Mouse (Mus musculus): ENCODE data around the gene Twf2. TPM values are rescaled to one million over a fixed set of nuclear protein-coding genes. Genes with fewer than 3 reads are reported as not detected.
A peak's percentile ranks its signal among the peaks of the same experiment; 100 is the strongest.

Twf2 gene
- total and polyA plus RNA-seq, 2 experiments from 2014 or later: 50.9 to 63.1 TPM

GRCm38 (mm10) chr9:106192998-106193397, 9.9 kb upstream of the Twf2 start:
- Histone ChIP-seq H3K36me3 (ENCODE audit: insufficient read depth) (peaks cover 42% of the 10 kb centered on the region), H3K4me3 (ENCODE audit: low read depth, low read length) (no peak overlapping the region), H3K27me3 (ENCODE audit: insufficient read depth, low read length) (no peaks in the 10 kb centered on the region), H3K4me2 (ENCODE audit: low read depth) (no peak overlapping the region), H3K4me1 (ENCODE audit: insufficient read depth) (no peaks in the 10 kb centered on the region), H3K9me3 (ENCODE audit: low read length) (no peaks in the 10 kb centered on the region), H3K9ac (no peak overlapping the region), H3K27ac (ENCODE audit: low read depth, low read length) (no peak overlapping the region; the same call in 1 of the 2 replicates)
- 96% methylated on average over 1 of the region's 1 CpGs for WGBS
- DNase-seq (no peak), ATAC-seq (no peak)
- TF ChIP-seq CTCF (IDR thresholded peaks at IDR 0.05; ENCODE audit: low read depth): no peak

- Histone ChIP-seq H3K4me1 (ENCODE audit: insufficient read depth) (no peaks in the 10 kb centered on the region), H3K4me2 (ENCODE audit: low read depth) (no peak overlapping the region), H3K27ac (ENCODE audit: low read depth, low read length) (0 out of 2 replicates have a peak overlapping the region, but pooled peaks have one; percentile 9), H3K9me3 (ENCODE audit: low read length) (no peaks in the 10 kb centered on the region), H3K4me3 (ENCODE audit: low read depth, low read length) (no peak overlapping the region), H3K27me3 (ENCODE audit: insufficient read depth, low read length) (no peaks in the 10 kb centered on the region), H3K9ac (no peak overlapping the region), H3K36me3 (ENCODE audit: insufficient read depth) (peaks cover 31% of the 10 kb centered on the region)
- TF ChIP-seq CTCF (IDR thresholded peaks at IDR 0.05; ENCODE audit: low read depth): no peak
- ATAC-seq (no peak), DNase-seq (no peak)
- 84% methylated on average over 8 of the region's 8 CpGs for WGBS
These were observed 8.7 kb upstream of the Twf2 start for GRCm38 (mm10) chr9:106193930-106194807.

- Histone ChIP-seq H3K27me3 (ENCODE audit: insufficient read depth, low read length) (no peaks in the 10 kb centered on the region), H3K4me1 (ENCODE audit: insufficient read depth) (no peaks in the 10 kb centered on the region), H3K9ac (no peak overlapping the region), H3K27ac (ENCODE audit: low read depth, low read length) (0 out of 2 replicates have a peak overlapping the region, but pooled peaks have one; percentile 2), H3K36me3 (ENCODE audit: insufficient read depth) (peaks cover 17% of the 10 kb centered on the region), H3K4me2 (ENCODE audit: low read depth) (no peak overlapping the region), H3K4me3 (ENCODE audit: low read depth, low read length) (no peak overlapping the region), H3K9me3 (ENCODE audit: low read length) (no peaks in the 10 kb centered on the region)
- peak; percentile 56 for DNase-seq
- 75% methylated on average over 8 of the region's 8 CpGs for WGBS
- no peak for TF ChIP-seq CTCF (IDR thresholded peaks at IDR 0.05; ENCODE audit: low read depth)
- ATAC-seq: no peak
These were observed 7.2 kb upstream of the Twf2 start for GRCm38 (mm10) chr9:106195693-106196092.

GRCm38 (mm10) chr9:106197081-106197713, 5.7 kb upstream of the Twf2 start:
- Histone ChIP-seq H3K9ac (no peak overlapping the region), H3K4me1 (ENCODE audit: insufficient read depth) (no peaks in the 10 kb centered on the region), H3K27ac (ENCODE audit: low read depth, low read length) (no peak overlapping the region), H3K4me2 (ENCODE audit: low read depth) (no peak overlapping the region), H3K27me3 (ENCODE audit: insufficient read depth, low read length) (no peaks in the 10 kb centered on the region), H3K9me3 (ENCODE audit: low read length) (no peaks in the 10 kb centered on the region), H3K36me3 (ENCODE audit: insufficient read depth) (peaks cover 4% of the 10 kb centered on the region), H3K4me3 (ENCODE audit: low read depth, low read length) (no peak overlapping the region)
- WGBS: 94% methylated on average over 3 of the region's 3 CpGs
- no peak for ATAC-seq
- no peak for TF ChIP-seq CTCF (IDR thresholded peaks at IDR 0.05; ENCODE audit: low read depth)
- no peak for DNase-seq

- H3K9me3 ChIP-seq (ENCODE audit: low read length): no peaks in the 10 kb centered on the region
- no peaks in the 10 kb centered on the region for H3K4me1 ChIP-seq (ENCODE audit: insufficient read depth)
- ATAC-seq (no peak), DNase-seq (no peak)
- H3K36me3 ChIP-seq (ENCODE audit: insufficient read depth): no peaks in the 10 kb centered on the region; the same call in 1 of the 2 replicates
- no peak overlapping the region for H3K4me3 ChIP-seq (ENCODE audit: low read depth, low read length)
- TF ChIP-seq CTCF (IDR thresholded peaks at IDR 0.05; ENCODE audit: low read depth): no peak
- no peak overlapping the region for H3K27ac ChIP-seq (ENCODE audit: low read depth, low read length)
- 91% methylated on average over 9 of the region's 9 CpGs for WGBS
- no peaks in the 10 kb centered on the region for H3K27me3 ChIP-seq (ENCODE audit: insufficient read depth, low read length)
- no peak overlapping the region for H3K9ac ChIP-seq
- H3K4me2 ChIP-seq (ENCODE audit: low read depth): no peak overlapping the region
These were observed 5.2 kb upstream of the Twf2 start for GRCm38 (mm10) chr9:106197732-106198131.

GRCm38 (mm10) chr9:106198962-106199458, 3.9 kb upstream of the Twf2 start:
- H3K4me3 ChIP-seq (ENCODE audit: low read depth, low read length): peak overlapping the region; percentile 51

More at GRCm38 (mm10) chr9:106198962-106199458, 3.9 kb upstream of the Twf2 start:
- peak; percentile 37 for DNase-seq
- H3K27ac ChIP-seq (ENCODE audit: low read depth, low read length): no peak overlapping the region
- TF ChIP-seq CTCF (IDR thresholded peaks at IDR 0.05; ENCODE audit: low read depth): no peak
- H3K9ac ChIP-seq: peak overlapping the region; percentile 60
- no peaks in the 10 kb centered on the region for H3K9me3 ChIP-seq (ENCODE audit: low read length)
- H3K4me2 ChIP-seq (ENCODE audit: low read depth): peak overlapping the region; percentile 74
- ATAC-seq: peak; percentile 16; the same call in 1 of the 2 replicates
- no peaks in the 10 kb centered on the region for H3K27me3 ChIP-seq (ENCODE audit: insufficient read depth, low read length)
- 0 out of 2 replicates have a peak, but pooled peaks cover 3% of the 10 kb centered on the region for H3K4me1 ChIP-seq (ENCODE audit: insufficient read depth)
- H3K36me3 ChIP-seq (ENCODE audit: insufficient read depth): no peaks in the 10 kb centered on the region; the same call in 1 of the 2 replicates
- WGBS: 2% methylated on average over 51 of the region's 51 CpGs
